Comparison of ENCODE assay signal across 8 mouse cellular contexts in the genomic region with DNA sequence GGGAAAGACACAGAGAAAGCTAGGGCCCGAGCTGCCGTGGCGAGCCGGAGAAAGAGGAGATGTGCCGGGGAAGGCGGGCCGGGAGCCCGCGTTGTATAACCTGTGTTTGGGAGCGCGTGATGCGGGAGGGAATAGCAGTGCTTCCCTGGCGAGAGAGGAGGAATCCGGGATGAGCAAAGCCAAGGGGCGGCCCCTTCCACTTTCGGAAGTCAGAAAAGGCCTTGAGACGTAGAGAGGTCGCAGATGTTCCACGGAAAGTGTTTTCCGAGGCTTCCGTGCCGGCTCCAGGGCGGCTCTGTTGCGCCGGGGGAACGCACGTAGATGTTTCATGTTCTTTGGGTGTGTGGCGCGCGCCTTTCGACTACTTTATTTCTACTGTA. TPM values are rescaled to one million over a fixed set of nuclear protein-coding genes. Genes with fewer than 3 reads are reported as not detected.
DNase-seq lines count a peak whose midpoint lies in the region; ATAC-seq and TF ChIP-seq lines count a peak whose summit lies in the region.

No protein-coding gene starts in this region.

- WGBS in hindbrain, embryonic 16.5 days = under 1% methylated on average over 31 of the region's 31 CpGs

- peak overlapping the region; percentile 93 for H3K4me3 ChIP-seq in C2C12 (ENCODE audit: insufficient read depth, poor library complexity, severe bottlenecking)
- peak overlapping the region; percentile 93 for H3K4me3 ChIP-seq in embryonic fibroblast, embryonic 13.5 days (ENCODE audit: insufficient read depth, low read length)
- peak overlapping the region; percentile 85 for H3K4me3 ChIP-seq in hindbrain, embryonic 16.5 days (ENCODE audit: low read length)

- ATAC-seq in hindbrain, embryonic 16.5 days = no peak; the same call in 1 of the 2 replicates

- peaks cover 53% of the 10 kb centered on the region for H3K79me3 ChIP-seq in C2C12 (ENCODE audit: low read depth)

- H3K9me3 ChIP-seq in hindbrain, embryonic 16.5 days (ENCODE audit: control insufficient read depth, low read length) = no peaks in the 10 kb centered on the region

- H3K36me3 ChIP-seq in C2C12 (ENCODE audit: control insufficient read depth, insufficient read depth) = peaks cover 30% of the 10 kb centered on the region
- H3K36me3 ChIP-seq in hindbrain, embryonic 16.5 days (ENCODE audit: control insufficient read depth, insufficient read depth, low read length) = no peaks in the 10 kb centered on the region

- H3ac ChIP-seq in C2C12 (ENCODE audit: control insufficient read depth, insufficient read length, low read depth) = peak overlapping the region; percentile 95

- peak overlapping the region; percentile 85 for H3K4me2 ChIP-seq in hindbrain, embryonic 16.5 days (ENCODE audit: low read length)

- TF ChIP-seq POLR2A in embryonic fibroblast, embryonic 13.5 days (IDR thresholded peaks at IDR 0.05; ENCODE audit: low read depth, low read length) = no peak

- H3K9ac ChIP-seq in hindbrain, embryonic 16.5 days (ENCODE audit: low read depth, low read length) = peak overlapping the region; percentile 85

- H3K79me2 ChIP-seq in C2C12 (ENCODE audit: control insufficient read depth, insufficient read depth) = peaks cover 71% of the 10 kb centered on the region

- peak; percentile 22 to 42 for DNase-seq in cerebellum, postnatal 4 days (ENCODE audit: low spot score in 2 of 2)
- no peak for DNase-seq in cerebellum, adult 8-10 months
- peak; percentile 70 for DNase-seq in lung, postnatal 10 days
- DNase-seq in testis, postnatal 14 days (ENCODE audit: low spot score) = peak; percentile 74
- DNase-seq in layer of hippocampus, adult 8-10 months (ENCODE audit: low spot score in 2 of 2) = no peak

- peak overlapping the region; percentile 83 for H3K27ac ChIP-seq in embryonic fibroblast, embryonic 13.5 days (ENCODE audit: insufficient read depth, low read length)
- H3K27ac ChIP-seq in hindbrain, embryonic 16.5 days (ENCODE audit: low read depth, low read length) = peak overlapping the region; percentile 95

- peaks cover 4% of the 10 kb centered on the region for H3K4me1 ChIP-seq in embryonic fibroblast, embryonic 13.5 days (ENCODE audit: control insufficient read depth, insufficient read depth, low read length)
- peaks cover 18% of the 10 kb centered on the region for H3K4me1 ChIP-seq in hindbrain, embryonic 16.5 days (ENCODE audit: control insufficient read depth, insufficient read depth, low read depth, low read length)

- no peak for TF ChIP-seq CTCF in C2C12 (IDR thresholded peaks at IDR 0.05; ENCODE audit: control insufficient read depth, insufficient read depth, insufficient read length)
- no peak for TF ChIP-seq CTCF in embryonic fibroblast, embryonic 13.5 days (IDR thresholded peaks at IDR 0.05; ENCODE audit: borderline replicate concordance, insufficient read depth, low read length)

- no peaks in the 10 kb centered on the region for H3K27me3 ChIP-seq in C2C12 (ENCODE audit: control insufficient read depth, insufficient read depth, insufficient read length)
- H3K27me3 ChIP-seq in hindbrain, embryonic 16.5 days (replicated peaks; ENCODE audit: control insufficient read depth, insufficient read depth, low read length) = no peaks in the 10 kb centered on the region

TF ChIP-seq in C2C12, 6 proteins besides CTCF, POLR2A, EP300 and RAD21:
- TF ChIP-seq FOSL1 (IDR thresholded peaks at IDR 0.05; ENCODE audit: insufficient read depth, low read length, poor library complexity, severe bottlenecking) (no peak), MAX (IDR thresholded peaks at IDR 0.05) (no peak), CEBPB (IDR thresholded peaks at IDR 0.05; ENCODE audit: low read depth) (no peak), MYOD1 (IDR thresholded peaks at IDR 0.05; ENCODE audit: control insufficient read depth, insufficient read length, low read depth) (no peak), MYOG (IDR thresholded peaks at IDR 0.05; ENCODE audit: control insufficient read depth, extremely low read depth, insufficient read length) (no peak), USF1 (IDR thresholded peaks at IDR 0.05; ENCODE audit: low read depth) (no peak)

RNA-seq across cellular contexts. Expression of gene Ccnt2, which starts 0.5 kb away (rescaled TPM):
- 6.0 TPM for polyA plus RNA-seq in C2C12 (2012; fragmentation: generic; extraction: Trizol)
- polyA plus RNA-seq in embryonic fibroblast, embryonic 13.5 days (2011; ENCODE audit: insufficient read length, low read depth, missing spikeins) = 43.5 and 49.0 TPM in 2 replicates
- polyA plus RNA-seq in hindbrain, embryonic 16.5 days (2015; fragmentation: Nextera tagmentation; extraction: Ambion mirVana) = 75.6 and 84.4 TPM in 2 replicates
- total RNA-seq in layer of hippocampus, adult 8-10 months (2022) = 10 to 100 TPM; 61.7 to 83.7 (median 73.7) TPM

RNA-seq across cellular contexts. Expression of gene Acmsd, which starts 45.3 kb away (rescaled TPM):
- polyA plus RNA-seq in C2C12 (2012; fragmentation: generic; extraction: Trizol) = not detected
- polyA plus RNA-seq in embryonic fibroblast, embryonic 13.5 days (2011; ENCODE audit: insufficient read length, low read depth, missing spikeins) = not detected in 2 replicates
- polyA plus RNA-seq in hindbrain, embryonic 16.5 days (2015; fragmentation: Nextera tagmentation; extraction: Ambion mirVana) = 0.14 TPM in 1 of 2 replicates, not detected in the other
- total RNA-seq in layer of hippocampus, adult 8-10 months (2022) = not detected

Comparison
In these comparisons a context has a peak if more than half of its experiments do, and no peak if none do; other contexts are left out.
1. DNase-seq: peak in cerebellum, postnatal 4 days (2 of 2), lung, postnatal 10 days (single experiment) and testis, postnatal 14 days (single experiment); none in cerebellum, adult 8-10 months (single experiment) and layer of hippocampus, adult 8-10 months (0 of 2).
2. Peak in every context shown above with its lines, with median percentiles within 50 percentile points of each other: H3K4me3 ChIP-seq.